Mouse (Mus musculus) small intestine, adult 2 months (tissue): ENCODE results near the gene Miox. TPM values are rescaled to one million over a fixed set of nuclear protein-coding genes. Genes with fewer than 3 reads are reported as not detected.

ENCODE experiments used
- H3K27ac ChIP-seq: fragments of 200-500 bp; 2 replicates; pipeline ENCODE4 v1.5.1; 2012; ENCODE audit warnings: low read depth, low read length, control low read depth, inconsistent platforms; ENCODE audit not compliant: insufficient read depth
- H3K27me3 ChIP-seq: fragments of 200-500 bp; 2 replicates; pipeline ENCODE4 v1.6.1; 2012; ENCODE audit warnings: mild to moderate bottlenecking, moderate library complexity, low read length, inconsistent platforms; ENCODE audit not compliant: control insufficient read depth, insufficient read depth
- H3K36me3 ChIP-seq: fragments of 200-500 bp; 2 replicates; pipeline ENCODE4 v1.6.1; 2012; ENCODE audit warnings: mild to moderate bottlenecking, low read length, control low read depth, inconsistent platforms; ENCODE audit not compliant: control insufficient read depth, insufficient read depth
- H3K4me1 ChIP-seq: fragments of 200-500 bp; 2 replicates; pipeline ENCODE4 v1.6.1; 2012; ENCODE audit warnings: low read length, inconsistent platforms, mixed read lengths; ENCODE audit not compliant: control insufficient read depth, insufficient read depth, insufficient read length
- H3K4me3 ChIP-seq: fragments of 200-500 bp; 2 replicates; pipeline ENCODE4 v1.5.1; 2012; ENCODE audit warnings: low read depth, mild to moderate bottlenecking, control low read depth, inconsistent platforms, low read length, moderate library complexity
- CTCF ChIP-seq: fragments of 200-500 bp; IDR thresholded peaks from 2 replicates; pipeline ENCODE4 v1.5.1; 2012; ENCODE audit warnings: low read depth, mild to moderate bottlenecking, control low read depth, inconsistent platforms, low read length, moderate library complexity, mixed read lengths; ENCODE audit not compliant: insufficient replicate concordance, insufficient read length; ENCODE audit errors: extremely low read depth
- POLR2A ChIP-seq: fragments of 200-500 bp; IDR thresholded peaks from 2 replicates; pipeline ENCODE4 v1.6.1; 2012; ENCODE audit warnings: low read depth, mild to moderate bottlenecking, control low read depth, inconsistent platforms, low read length, moderate library complexity
- WGBS: fragments of 180-500 bp; shearing (Covaris S2); methylation state at CpG from one replicate; pipeline ENCODE4 v1.1.7; 2018; 5-methylcytosine and 5-hydroxymethylcytosine counted together
- polyA plus RNA-seq: library from polyadenylated mRNA; depleted of rRNA; stranded (reverse); fragments of >200 nt; gene quantifications from 2 replicates; pipeline ENCODE4 v1.2.3, GENCODE M21; 2012

Gene Miox
- polyA plus RNA-seq, 1 experiment, result 0.10 TPM

DNA sequence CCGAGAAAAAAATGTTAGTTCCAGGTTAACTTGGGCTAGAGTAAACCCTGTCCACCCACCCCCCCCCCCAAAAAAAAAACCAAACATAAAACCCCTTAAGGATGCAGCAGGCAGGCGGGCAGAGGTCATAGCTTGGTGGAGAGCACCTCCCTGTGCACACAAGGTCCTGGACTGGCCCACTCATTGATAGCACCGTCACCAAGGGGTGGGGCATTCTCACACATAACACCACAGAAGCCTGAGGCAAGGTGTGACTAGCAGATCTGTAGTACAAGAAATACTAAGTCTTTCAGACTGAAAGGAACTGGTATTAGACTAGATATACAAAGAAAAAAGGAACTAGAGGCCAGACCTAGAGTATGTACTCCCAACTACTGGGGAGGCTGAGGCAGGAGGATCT lies 42.7 kb upstream of the Miox start:
- H3K27ac ChIP-seq, result no peak overlapping the region
- H3K36me3 ChIP-seq, result peaks cover 70% of the 10 kb centered on the region
- WGBS, result 69% methylated on average over 3 of the region's 3 CpGs

DNA sequence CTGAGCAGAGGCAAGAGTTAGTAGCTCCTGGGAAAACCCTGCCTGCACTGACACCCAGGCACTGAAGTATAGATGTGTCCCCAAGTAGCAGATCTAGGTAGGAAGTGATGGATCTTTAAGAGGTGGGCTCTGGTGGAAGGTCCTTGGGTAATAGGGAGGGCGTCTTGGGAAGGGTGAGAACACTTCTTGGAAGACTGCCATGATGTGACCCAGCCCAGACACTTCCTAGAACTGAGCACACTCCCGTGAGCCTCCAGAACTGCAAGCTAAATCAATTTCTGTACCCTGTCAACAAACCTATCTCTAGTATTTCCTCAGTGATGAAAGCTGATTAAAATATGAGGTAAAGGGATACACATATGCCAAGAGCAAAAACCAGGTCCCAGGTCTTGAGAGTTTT lies 41.4 kb upstream of the Miox start:
- H3K4me3 ChIP-seq, result no peak overlapping the region
- no peaks in the 10 kb centered on the region for H3K27me3 ChIP-seq
- TF ChIP-seq CTCF, result no peak
- no peak for TF ChIP-seq POLR2A
- H3K36me3 ChIP-seq, result peaks cover 61% of the 10 kb centered on the region
- H3K4me1 ChIP-seq, result peaks cover 2% of the 10 kb centered on the region
- H3K27ac ChIP-seq, result no peak overlapping the region
- 36% methylated on average over 2 of the region's 2 CpGs for WGBS

More for the DNA sequence above, 42.7 kb upstream of the Miox start:
- Histone ChIP-seq H3K4me1 (peaks cover under 1% of the 10 kb centered on the region), H3K27me3 (no peaks in the 10 kb centered on the region), H3K4me3 (no peak overlapping the region)
- TF ChIP-seq CTCF (no peak), POLR2A (no peak)

GRCm38 (mm10) chr15:89293778-89294177 lies 40.4 kb upstream of the Miox start:
- Histone ChIP-seq H3K27ac (no peak overlapping the region), H3K36me3 (peaks cover 54% of the 10 kb centered on the region), H3K27me3 (no peaks in the 10 kb centered on the region), H3K4me3 (no peak overlapping the region), H3K4me1 (peaks cover 2% of the 10 kb centered on the region)
- TF ChIP-seq CTCF (no peak), POLR2A (no peak)
- 89% methylated on average over 10 of the region's 10 CpGs for WGBS

DNA sequence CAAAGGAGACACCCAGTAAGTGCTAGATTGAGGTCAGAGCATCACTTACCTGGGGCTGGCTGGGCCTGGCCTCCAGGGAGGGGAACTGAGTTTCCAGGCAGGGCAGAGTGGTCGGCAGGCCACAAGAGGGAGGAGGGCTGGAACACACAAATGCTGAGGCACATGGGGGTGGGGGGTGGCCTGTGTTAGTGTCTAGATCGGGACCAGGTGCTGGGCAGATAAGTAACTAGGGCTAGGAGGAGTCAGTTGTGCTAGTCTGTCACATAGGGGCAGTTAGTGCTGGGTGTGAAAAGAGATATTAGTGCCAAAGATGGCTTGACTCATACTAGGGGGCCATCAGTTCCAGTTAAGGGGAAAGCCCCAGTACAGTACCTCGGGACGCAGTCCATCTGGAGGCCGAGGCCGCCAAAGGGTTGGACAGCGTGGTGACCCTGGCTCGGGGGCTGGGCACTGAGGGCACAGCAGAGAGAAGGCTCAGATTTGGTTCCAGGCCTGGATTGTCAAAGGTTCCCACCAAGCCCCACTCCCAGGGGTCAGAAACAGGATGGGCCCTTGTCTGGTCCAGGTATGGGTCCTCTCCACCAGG lies 38.5 kb upstream of the Miox start:
- 91% methylated on average over 8 of the region's 8 CpGs for WGBS
- no peak overlapping the region for H3K27ac ChIP-seq
- peaks cover 57% of the 10 kb centered on the region for H3K36me3 ChIP-seq
- H3K4me1 ChIP-seq, result peaks cover 2% of the 10 kb centered on the region
- H3K4me3 ChIP-seq, result no peak overlapping the region
- TF ChIP-seq POLR2A (no peak), CTCF (no peak)
- H3K27me3 ChIP-seq, result no peaks in the 10 kb centered on the region

DNA sequence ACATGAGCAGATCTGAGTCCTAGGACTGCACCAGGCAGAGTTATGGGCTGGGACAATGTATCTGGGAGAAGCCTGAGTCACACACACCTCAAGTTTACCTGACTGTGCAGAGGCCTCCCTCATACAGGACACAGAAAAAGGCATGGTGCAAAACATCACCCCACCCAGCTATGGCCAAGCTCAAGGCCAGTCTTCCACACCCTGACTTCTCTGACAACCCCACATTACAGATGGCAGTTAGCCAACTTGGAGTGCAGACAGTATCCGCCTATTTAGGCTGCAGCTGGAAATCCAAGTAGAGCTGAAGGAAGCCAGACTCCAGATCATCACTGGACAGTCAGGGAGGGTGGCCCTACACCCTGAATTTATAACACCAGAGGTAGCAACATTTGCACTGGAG lies 37.7 kb upstream of the Miox start:
- H3K4me3 ChIP-seq, result no peak overlapping the region
- no peak for TF ChIP-seq POLR2A
- no peak for TF ChIP-seq CTCF
- H3K27me3 ChIP-seq, result no peaks in the 10 kb centered on the region
- peaks cover 60% of the 10 kb centered on the region for H3K36me3 ChIP-seq
- WGBS, result 25% methylated on average over 1 of the region's 1 CpGs
- H3K27ac ChIP-seq, result no peak overlapping the region
- peaks cover 2% of the 10 kb centered on the region for H3K4me1 ChIP-seq

GRCm38 (mm10) chr15:89297695-89298094 lies 36.5 kb upstream of the Miox start:
- H3K27ac ChIP-seq, result no peak overlapping the region
- H3K4me3 ChIP-seq, result no peak overlapping the region
- peaks cover 2% of the 10 kb centered on the region for H3K4me1 ChIP-seq
- H3K36me3 ChIP-seq, result peaks cover 68% of the 10 kb centered on the region
- WGBS, result 92% methylated on average over 2 of the region's 2 CpGs
- no peak for TF ChIP-seq CTCF
- no peak for TF ChIP-seq POLR2A
- H3K27me3 ChIP-seq, result no peaks in the 10 kb centered on the region

DNA sequence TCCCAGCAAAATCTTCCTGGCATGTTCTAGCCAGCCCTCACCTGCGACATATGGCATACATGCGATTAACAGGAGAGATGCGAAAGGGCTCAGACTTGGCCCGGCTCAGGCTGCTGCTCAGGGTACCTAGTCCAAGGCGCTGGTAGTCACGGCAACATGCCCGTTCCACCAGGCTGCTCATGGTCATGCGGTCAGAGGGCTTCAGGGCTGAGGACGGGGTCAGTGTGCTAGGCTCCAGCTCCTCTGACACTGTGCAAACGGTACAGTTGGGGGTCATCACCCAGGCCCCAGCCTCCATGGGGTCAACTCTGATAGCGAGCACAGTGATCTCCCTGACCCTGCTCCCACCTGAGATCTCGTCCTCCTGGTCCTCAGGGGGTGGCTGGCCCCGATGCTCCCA lies 34.0 kb upstream of the Miox start:
- Histone ChIP-seq H3K27ac (no peak overlapping the region), H3K4me3 (no peak overlapping the region), H3K27me3 (no peaks in the 10 kb centered on the region), H3K36me3 (peaks cover 69% of the 10 kb centered on the region), H3K4me1 (peaks cover 2% of the 10 kb centered on the region; the same call in 1 of the 2 replicates)
- TF ChIP-seq CTCF (no peak), POLR2A (no peak)
- WGBS, result 94% methylated on average over 13 of the region's 13 CpGs
